Comparison of ENCODE assay signal across 18 mouse cellular contexts in genomic region chr13:59253667-59254558, GRCm38 (mm10).
DNase-seq lines count a peak whose midpoint lies in the region; ATAC-seq and TF ChIP-seq lines count a peak whose summit lies in the region.
"Had no signal": no experiment of that assay in that cellular context is flagged by ENCODE, and none has a peak within 500 bp of the region (broad histone marks: within the 10 kb centered on the region; RNA-seq: fewer than 3 reads in every experiment).

No protein-coding gene starts in this region.

- H3K36me3 ChIP-seq in kidney, embryonic 16.5 days (ENCODE audit: insufficient read depth, low read length) = no peaks in the 10 kb centered on the region
- H3K36me3 ChIP-seq in myocyte (ENCODE audit: control insufficient read depth, insufficient read depth) = no peaks in the 10 kb centered on the region
- H3K36me3 ChIP-seq: heart, embryonic 13.5 days; liver, embryonic 15.5 days; midbrain, embryonic 15.5 days; neural tube, embryonic 13.5 days had no signal

- H3K4me2 ChIP-seq in kidney, embryonic 16.5 days (replicated peaks; ENCODE audit: low read depth, low read length) = no peak overlapping the region
- H3K4me2 ChIP-seq in myocyte (ENCODE audit: low read depth) = peak overlapping the region; percentile 6
- H3K4me2 ChIP-seq: heart, embryonic 13.5 days; hindbrain, embryonic 14.5 days; liver, embryonic 15.5 days; midbrain, embryonic 15.5 days; neural tube, embryonic 13.5 days had no signal

- H3K27me3 ChIP-seq in kidney, embryonic 16.5 days (ENCODE audit: insufficient read depth, low read length) = no peaks in the 10 kb centered on the region
- no peaks in the 10 kb centered on the region for H3K27me3 ChIP-seq in myocyte (ENCODE audit: control insufficient read depth, insufficient read depth, insufficient read length)
- H3K27me3 ChIP-seq: liver, embryonic 15.5 days; midbrain, embryonic 15.5 days; neural tube, embryonic 13.5 days had no signal

- H3ac ChIP-seq in myocyte (ENCODE audit: control insufficient read depth, insufficient read length) = no peak overlapping the region

- no peak overlapping the region for H3K27ac ChIP-seq in kidney, embryonic 16.5 days (ENCODE audit: low read length)
- H3K27ac ChIP-seq: heart, embryonic 13.5 days; hindbrain, embryonic 14.5 days; liver, embryonic 15.5 days; macrophage; midbrain, embryonic 15.5 days; neural tube, embryonic 13.5 days had no signal

- peak; percentile 60; the same call in 1 of the 2 replicates for ATAC-seq in kidney, embryonic 16.5 days (ENCODE audit: low FRiP score, low TSS enrichment)
- ATAC-seq: activated CD4-positive, CD25-positive, alpha-beta regulatory T cell, adult 4 months; forebrain, embryonic 16.5 days; midbrain, embryonic 15.5 days had no signal

- no peak for DNase-seq in kidney, postnatal 25 days
- peak; percentile 40 for DNase-seq in right cerebral cortex, adult 18-20 months
- DNase-seq in right cerebral cortex, postnatal 4 days = no peak
- DNase-seq in kidney, postnatal 4 days = peak; percentile 28 to 46
- DNase-seq in urinary bladder, postnatal 4 days (ENCODE audit: low spot score in 2 of 2) = no peak
- DNase-seq: layer of hippocampus, postnatal 36 days; retina, postnatal 1 day; thymus, postnatal 14 days had no signal

- H3K9me3 ChIP-seq in kidney, embryonic 16.5 days (ENCODE audit: low read length) = no peaks in the 10 kb centered on the region
- H3K9me3 ChIP-seq: heart, embryonic 13.5 days; liver, embryonic 15.5 days; midbrain, embryonic 15.5 days; neural tube, embryonic 13.5 days had no signal

- no peaks in the 10 kb centered on the region for H3K79me2 ChIP-seq in myocyte (ENCODE audit: control insufficient read depth, insufficient read depth)

- no peak overlapping the region for H3K9ac ChIP-seq in kidney, embryonic 16.5 days (replicated peaks; ENCODE audit: low read length)
- H3K9ac ChIP-seq: heart, embryonic 13.5 days; hindbrain, embryonic 14.5 days; liver, embryonic 15.5 days; midbrain, embryonic 15.5 days; neural tube, embryonic 13.5 days had no signal

- no peak for TF ChIP-seq POLR2A in myocyte (IDR thresholded peaks at IDR 0.05; ENCODE audit: insufficient read length, low read depth)

- no peak overlapping the region for H3K4me3 ChIP-seq in kidney, embryonic 16.5 days (ENCODE audit: low read length)
- no peak overlapping the region for H3K4me3 ChIP-seq in myocyte
- H3K4me3 ChIP-seq: heart, embryonic 13.5 days; liver, embryonic 15.5 days; midbrain, embryonic 15.5 days; neural tube, embryonic 13.5 days had no signal

- peaks cover 13% of the 10 kb centered on the region for H3K4me1 ChIP-seq in kidney, embryonic 16.5 days (ENCODE audit: insufficient read depth, low read length)
- H3K4me1 ChIP-seq: heart, embryonic 13.5 days; liver, embryonic 15.5 days had no signal

- 40% methylated on average over 13 of the region's 13 CpGs for WGBS in kidney, embryonic 16.5 days

TF ChIP-seq in myocyte, 11 proteins besides CTCF, POLR2A, EP300 and RAD21:
- TF ChIP-seq POLR2AphosphoS2 (IDR thresholded peaks at IDR 0.05; ENCODE audit: insufficient read length, low read depth) (no peak), TCF3 (IDR thresholded peaks at IDR 0.05; ENCODE audit: insufficient read length, low read depth) (no peak), E2F4 (IDR thresholded peaks at IDR 0.05; ENCODE audit: insufficient read depth) (no peak), MYOD1 (IDR thresholded peaks at IDR 0.05; ENCODE audit: control insufficient read depth in 1 of 3, insufficient read length in 2 of 3, low read depth in 2 of 3) (no peak), REST (IDR thresholded peaks at IDR 0.05; ENCODE audit: insufficient read depth, insufficient read length) (no peak), CEBPB (IDR thresholded peaks at IDR 0.05; ENCODE audit: insufficient read depth, poor library complexity, severe bottlenecking) (no peak), MAX (IDR thresholded peaks at IDR 0.05; ENCODE audit: low read depth) (no peak), TCF12 (IDR thresholded peaks at IDR 0.05; ENCODE audit: insufficient read depth, poor library complexity, severe bottlenecking) (no peak), SRF (IDR thresholded peaks at IDR 0.05; ENCODE audit: control insufficient read depth, insufficient read length, low read depth) (no peak), MYOG (IDR thresholded peaks at IDR 0.05; ENCODE audit: control insufficient read depth in 1 of 3, insufficient read depth in 1 of 3, insufficient read length in 2 of 3, low read depth in 2 of 3) (no peak), USF1 (IDR thresholded peaks at IDR 0.05; ENCODE audit: low read depth) (no peak)

Comparison
In these comparisons a context has a peak if more than half of its experiments do, and no peak if none do; other contexts are left out.
1. DNase-seq: peak in right cerebral cortex, adult 18-20 months (single experiment) and kidney, postnatal 4 days (2 of 2); none in kidney, postnatal 25 days (0 of 2), right cerebral cortex, postnatal 4 days (single experiment) and urinary bladder, postnatal 4 days (0 of 2).